Mouse (Mus musculus) brain, embryonic 14.5 days (tissue): Measurements from ENCODE around the gene Relt.

Experiments used
- CTCF ChIP-seq: fragments of 200-500 bp; IDR thresholded peaks from 2 replicates; pipeline ENCODE4 v1.5.1; 2012; ENCODE audit warnings: inconsistent platforms, mild to moderate bottlenecking, moderate library complexity, borderline replicate concordance; ENCODE audit not compliant: insufficient read depth, insufficient read length; ENCODE audit errors: extremely low read depth
- POLR2A ChIP-seq: fragments of 200-500 bp; IDR thresholded peaks from 2 replicates; pipeline ENCODE4 v1.6.1; 2012; ENCODE audit warnings: mild to moderate bottlenecking, inconsistent platforms, borderline replicate concordance; ENCODE audit not compliant: poor library complexity, insufficient read depth, insufficient read length, severe bottlenecking; ENCODE audit errors: extremely low read depth

DNA sequence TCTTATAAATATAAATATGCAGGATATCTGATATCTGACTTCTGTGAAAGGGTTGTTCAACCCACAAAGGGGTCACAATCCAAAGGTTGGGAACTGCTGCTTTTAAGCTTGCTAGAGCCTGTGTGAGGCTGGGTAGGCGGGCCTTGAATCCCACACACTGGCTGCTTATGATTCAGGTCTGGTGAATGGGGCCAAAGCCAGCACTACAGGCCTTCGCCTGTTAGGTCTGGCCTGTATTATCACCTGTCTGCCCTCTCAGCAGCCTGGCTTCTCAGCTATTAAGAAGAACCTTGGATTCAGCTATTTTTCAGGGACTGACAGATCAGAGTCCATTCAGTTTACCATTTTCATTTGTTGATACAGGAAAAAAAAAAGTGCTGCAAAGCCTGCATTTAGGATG is 57.9 kb downstream of the Relt start:
- TF ChIP-seq CTCF = no peak
- no peak for TF ChIP-seq POLR2A
